Mouse (Mus musculus): ENCODE data around the gene Hpca. TPM values are rescaled to one million over a fixed set of nuclear protein-coding genes. Genes with fewer than 3 reads are reported as not detected.

Hpca gene
- 2.8 and 4.2 TPM in 2 replicates for polyA plus RNA-seq (2012; rRNA removed)

- no peak for DNase-seq (ENCODE audit: low read depth)
Measured at GRCm38 (mm10) chr4:129121569-129122086, at the start of gene Hpca. Gene Hpca, minus strand, starts transcription at chr4:129122036.

- DNase-seq (ENCODE audit: low read depth): no peak
Measured at GRCm38 (mm10) chr4:129161581-129162255, 39.9 kb upstream of the Hpca start.

- no peak for DNase-seq (ENCODE audit: low read depth)
Measured at GRCm38 (mm10) chr4:129161076-129161475, 39.2 kb upstream of the Hpca start.

- no peak for DNase-seq (ENCODE audit: low read depth)
Measured at GRCm38 (mm10) chr4:129158549-129158948, 36.7 kb upstream of the Hpca start.

GRCm38 (mm10) chr4:129157541-129157940, 35.7 kb upstream of the Hpca start:
- DNase-seq (ENCODE audit: low read depth): no peak

GRCm38 (mm10) chr4:129151276-129151811, 29.5 kb upstream of the Hpca start:
- no peak for DNase-seq (ENCODE audit: low read depth)

GRCm38 (mm10) chr4:129149321-129149720, 27.5 kb upstream of the Hpca start:
- DNase-seq (ENCODE audit: low read depth): no peak

GRCm38 (mm10) chr4:129147552-129148103, 25.8 kb upstream of the Hpca start:
- DNase-seq (ENCODE audit: low read depth): no peak

GRCm38 (mm10) chr4:129146392-129146791, 24.6 kb upstream of the Hpca start:
- DNase-seq (ENCODE audit: low read depth): no peak

GRCm38 (mm10) chr4:129145943-129146342, 24.1 kb upstream of the Hpca start:
- no peak for DNase-seq (ENCODE audit: low read depth)

- no peak for DNase-seq (ENCODE audit: low read depth)
Measured at GRCm38 (mm10) chr4:129145411-129145810, 23.6 kb upstream of the Hpca start.

GRCm38 (mm10) chr4:129144401-129145367, 22.8 kb upstream of the Hpca start:
- DNase-seq (ENCODE audit: low read depth): no peak

GRCm38 (mm10) chr4:129143509-129143908, 21.7 kb upstream of the Hpca start:
- DNase-seq (ENCODE audit: low read depth): no peak

- DNase-seq (ENCODE audit: low read depth): no peak
Measured at GRCm38 (mm10) chr4:129142439-129143045, 20.7 kb upstream of the Hpca start.

- DNase-seq (ENCODE audit: low read depth): no peak
Measured at GRCm38 (mm10) chr4:129141560-129142438, 20.0 kb upstream of the Hpca start.

- no peak for DNase-seq (ENCODE audit: low read depth)
Measured at GRCm38 (mm10) chr4:129140808-129141207, 19.0 kb upstream of the Hpca start.

GRCm38 (mm10) chr4:129139642-129140041, 17.8 kb upstream of the Hpca start:
- no peak for DNase-seq (ENCODE audit: low read depth)

- DNase-seq (ENCODE audit: low read depth): no peak
Measured at GRCm38 (mm10) chr4:129137392-129138321, 15.8 kb upstream of the Hpca start.
